ENCODE assay signal across 31 mouse cellular contexts in genomic region chr9:99485144-99485543, GRCm38 (mm10). TPM values are rescaled to one million over a fixed set of nuclear protein-coding genes. Genes with fewer than 3 reads are reported as not detected.
A peak's percentile ranks its signal among the peaks of the same experiment; 100 is the strongest.
DNase-seq lines count a peak whose midpoint lies in the region; ATAC-seq and TF ChIP-seq lines count a peak whose summit lies in the region.
"Had no signal": no experiment of that assay in that cellular context is flagged by ENCODE, and none has a peak within 500 bp of the region (broad histone marks: within the 10 kb centered on the region; RNA-seq: fewer than 3 reads in every experiment).

No protein-coding gene starts in this region.

- peak; percentile 92 for ATAC-seq in erythroblast, adult 5-6 weeks (replicated peaks; ENCODE audit: low FRiP score, poor library complexity, severe bottlenecking)
- ATAC-seq in liver, embryonic 14.5 days (ENCODE audit: insufficient read depth), result peak; percentile 90
- peak; percentile 98 for ATAC-seq in megakaryocyte-erythroid progenitor cell, adult 5-6 weeks (replicated peaks; ENCODE audit: low FRiP score, low TSS enrichment, poor library complexity, severe bottlenecking)
- no peak for ATAC-seq in CD4-positive, CD25-positive, alpha-beta regulatory T cell, adult 4 months
- ATAC-seq: forebrain, embryonic 16.5 days had no signal

- H3K9me3 ChIP-seq in liver, embryonic 14.5 days (ENCODE audit: control insufficient read depth, low read length), result no peaks in the 10 kb centered on the region
- H3K9me3 ChIP-seq: embryonic facial prominence, embryonic 15.5 days; forebrain, embryonic 10.5 days; hindbrain, embryonic 15.5 days; megakaryocyte, embryonic 14.5 days had no signal

- no peak overlapping the region for H3K27ac ChIP-seq in liver, embryonic 14.5 days
- H3K27ac ChIP-seq: embryonic facial prominence, embryonic 15.5 days; forebrain, embryonic 10.5 days; heart, adult 2 months; hindbrain, embryonic 15.5 days had no signal

- DNase-seq in spleen, adult 12 weeks (ENCODE audit: low spot score), result peak; percentile 12
- DNase-seq in spleen, adult 18-20 months, result no peak
- DNase-seq in liver, embryonic 14.5 days (ENCODE audit: low read depth in 3 of 3, low spot score in 3 of 3), result peak; percentile 48 to 58 (median 57)
- DNase-seq in T-cell, adult 2 months (ENCODE audit: low spot score), result no peak
- no peak for DNase-seq in thymus, postnatal 25 days
- DNase-seq: cerebellum, adult 8-10 months; gastrocnemius, postnatal 25 days; heart, adult 2 months; heart, postnatal 4 days; kidney, adult 8-10 months; kidney, postnatal 10 days; lung, adult 18-20 months; lung, postnatal 10 days; midbrain, embryonic 14.5 days; right cerebral cortex, postnatal 14 days; thymus, postnatal 4 days had no signal

- TF ChIP-seq CTCF in liver, embryonic 14.5 days (IDR thresholded peaks at IDR 0.05; ENCODE audit: low read depth), result no peak

- H3K4me1 ChIP-seq in liver, embryonic 14.5 days (replicated peaks; ENCODE audit: control insufficient read depth in 2 of 2, insufficient read depth in 2 of 2, low read length in 1 of 2), result peaks cover 12 to 18% of the 10 kb centered on the region in 2 experiments
- H3K4me1 ChIP-seq: embryonic facial prominence, embryonic 15.5 days; forebrain, embryonic 10.5 days had no signal

- no peak overlapping the region for H3K4me3 ChIP-seq in liver, embryonic 14.5 days (ENCODE audit: insufficient read depth in 1 of 2, low read depth in 2 of 2, low read length in 2 of 2)
- H3K4me3 ChIP-seq: embryonic facial prominence, embryonic 15.5 days; forebrain, embryonic 10.5 days; heart, adult 2 months; hindbrain, embryonic 15.5 days; megakaryocyte, embryonic 14.5 days had no signal

- H3K27me3 ChIP-seq in liver, embryonic 14.5 days (ENCODE audit: control insufficient read depth, insufficient read depth, low read length), result no peaks in the 10 kb centered on the region
- H3K27me3 ChIP-seq: embryonic facial prominence, embryonic 15.5 days; hindbrain, embryonic 15.5 days; megakaryocyte, embryonic 14.5 days had no signal

- peak; percentile 26; the same call in 1 of the 2 replicates for TF ChIP-seq EP300 in liver, embryonic 14.5 days (IDR thresholded peaks at IDR 0.05; ENCODE audit: low read depth)

- H3K9ac ChIP-seq in liver, embryonic 14.5 days (replicated peaks), result no peak overlapping the region
- H3K9ac ChIP-seq: embryonic facial prominence, embryonic 15.5 days; hindbrain, embryonic 15.5 days had no signal

- peaks cover 5% of the 10 kb centered on the region for H3K36me3 ChIP-seq in liver, embryonic 14.5 days (replicated peaks; ENCODE audit: control insufficient read depth, insufficient read depth, low read depth)

- 34% methylated on average over 4 of the region's 4 CpGs for WGBS in liver, embryonic 14.5 days (ENCODE audit: insufficient replicate concordance)

- H3K4me2 ChIP-seq in liver, embryonic 14.5 days (ENCODE audit: low read depth), result peak overlapping the region; percentile 25
- H3K4me2 ChIP-seq: embryonic facial prominence, embryonic 15.5 days; hindbrain, embryonic 15.5 days had no signal

RNA-seq across cellular contexts. Expression of gene Nme9, which starts 33.9 kb away (rescaled TPM):
- total RNA-seq in erythroblast, adult 5-6 weeks (2015; ENCODE audit: low replicate concordance), result not detected in 2 replicates
- not detected in 2 replicates for total RNA-seq in erythroblast, adult 5-6 weeks (2017; ENCODE audit: low replicate concordance)
- polyA plus RNA-seq in liver, embryonic 14.5 days (2012; rRNA removed), result 0.03 and 0.11 TPM in 2 replicates
- not detected in 2 replicates for polyA plus RNA-seq in liver, embryonic 14.5 days (2014; fragmentation: Nextera tagmentation; extraction: Ambion mirVana)
- total RNA-seq in megakaryocyte-erythroid progenitor cell, adult 5-6 weeks (2014; fragmentation: Nextera tagmentation), result 0.48 TPM in 1 of 2 replicates, not detected in the other
- total RNA-seq in megakaryocyte-erythroid progenitor cell, adult 5-6 weeks (2017), result not detected in 2 replicates
- not detected for polyA plus RNA-seq in CD4-positive, CD25-positive, alpha-beta regulatory T cell, adult 4 months (2017; shearing (Covaris generic))
- total RNA-seq: adrenal gland, adult 18-20 months; adrenal gland, postnatal 4 days; gastrocnemius, postnatal 25 days; heart, adult 2 months; heart, postnatal 4 days had no signal
- polyA plus RNA-seq: forebrain, embryonic 10.5 days; heart, embryonic 14.5 days; intestine, embryonic 14.5 days; limb, embryonic 11.5 days; midbrain, embryonic 14.5 days; neural tube, embryonic 11.5 days; stomach, embryonic 14.5 days had no signal

RNA-seq across cellular contexts. Expression of gene Mras, which starts 48.0 kb away (rescaled TPM):
- total RNA-seq in erythroblast, adult 5-6 weeks (2015; ENCODE audit: low replicate concordance), result 4.4 TPM in 1 of 2 replicates, not detected in the other
- 1.3 and 2.7 TPM in 2 replicates for total RNA-seq in erythroblast, adult 5-6 weeks (2017; ENCODE audit: low replicate concordance)
- polyA plus RNA-seq in liver, embryonic 14.5 days (2012; rRNA removed), result 2.0 and 2.7 TPM in 2 replicates
- 3.5 TPM in 2 replicates for polyA plus RNA-seq in liver, embryonic 14.5 days (2014; fragmentation: Nextera tagmentation; extraction: Ambion mirVana)
- not detected in 2 replicates for total RNA-seq in megakaryocyte-erythroid progenitor cell, adult 5-6 weeks (2014; fragmentation: Nextera tagmentation)
- not detected in 2 replicates for total RNA-seq in megakaryocyte-erythroid progenitor cell, adult 5-6 weeks (2017)
- polyA plus RNA-seq in CD4-positive, CD25-positive, alpha-beta regulatory T cell, adult 4 months (2017; shearing (Covaris generic)), result not detected

Comparison
In these comparisons a context has a peak if more than half of its experiments do, and no peak if none do; other contexts are left out.
1. DNase-seq: peak in spleen, adult 12 weeks (single experiment) and liver, embryonic 14.5 days (3 of 3); none in spleen, adult 18-20 months (0 of 2), T-cell, adult 2 months (single experiment) and thymus, postnatal 25 days (single experiment).